Mouse (Mus musculus): Measurements from ENCODE around the gene Tmem98.

DNA sequence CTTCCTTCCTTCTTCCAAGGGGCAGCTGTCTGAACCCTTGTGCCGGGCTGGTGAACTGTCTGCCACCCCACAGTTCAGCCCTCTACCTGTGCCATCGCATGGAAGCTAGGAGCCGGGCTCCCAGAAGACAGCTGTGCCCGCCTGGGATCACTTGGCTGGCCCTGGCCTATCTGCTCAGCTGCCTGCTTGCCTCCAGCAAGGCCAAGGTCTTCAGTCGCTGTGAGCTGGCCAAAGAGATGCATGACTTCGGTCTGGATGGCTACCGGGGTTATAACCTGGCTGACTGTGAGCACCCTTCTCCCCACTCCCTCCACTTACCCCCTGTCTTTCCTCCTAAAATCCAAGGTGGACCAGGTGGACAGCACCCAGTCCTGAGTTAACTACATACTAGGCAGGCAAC lies 53.0 kb downstream of the Tmem98 start:
- no peak for TF ChIP-seq CTCF (conservative IDR thresholded peaks at IDR 0.05; ENCODE audit: insufficient read depth, insufficient read length, low read depth, low read length)
- TF ChIP-seq POLR2A (IDR thresholded peaks at IDR 0.05; ENCODE audit: low read depth, low read length), result no peak
